Mouse (Mus musculus) testis, postnatal 10 days (tissue): ENCODE measurements around the gene Eif4g3.

Source experiments
- DNase-seq: peaks from one replicate; pipeline ENCODE4 v3.0.0; 2021; ENCODE audit warnings: low spot score

Eif4g3 gene

GRCm38 (mm10) chr4:137990433-137990832 lies 2.4 kb upstream of the Eif4g3 start:
- DNase-seq: no peak

DNA sequence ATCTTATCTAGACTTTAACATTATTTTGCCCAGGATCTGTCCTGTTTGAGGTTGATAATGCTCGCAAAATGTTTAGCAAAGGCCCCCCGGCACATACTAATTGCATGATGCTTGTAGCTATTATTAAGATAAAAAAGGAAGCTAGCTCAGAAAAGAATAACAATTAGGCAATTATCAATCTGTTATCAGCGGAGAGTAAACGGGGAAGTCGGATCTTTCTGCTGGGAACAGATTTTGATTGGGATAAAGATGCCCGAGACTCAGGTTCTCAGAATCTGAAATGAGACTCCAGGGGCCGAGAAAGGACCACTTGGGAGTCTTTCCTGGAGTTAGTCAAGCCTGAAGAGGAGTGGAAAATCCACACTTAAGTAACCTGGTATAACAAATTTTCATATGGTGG lies 1.6 kb upstream of the Eif4g3 start:
- DNase-seq: no peak

- peak; percentile 100 for DNase-seq
These were observed 503 bp downstream of the Eif4g3 start for GRCm38 (mm10) chr4:137993291-137993758.

GRCm38 (mm10) chr4:137993821-137994561 lies 1.2 kb downstream of the Eif4g3 start:
- peak; percentile 67 for DNase-seq

DNA sequence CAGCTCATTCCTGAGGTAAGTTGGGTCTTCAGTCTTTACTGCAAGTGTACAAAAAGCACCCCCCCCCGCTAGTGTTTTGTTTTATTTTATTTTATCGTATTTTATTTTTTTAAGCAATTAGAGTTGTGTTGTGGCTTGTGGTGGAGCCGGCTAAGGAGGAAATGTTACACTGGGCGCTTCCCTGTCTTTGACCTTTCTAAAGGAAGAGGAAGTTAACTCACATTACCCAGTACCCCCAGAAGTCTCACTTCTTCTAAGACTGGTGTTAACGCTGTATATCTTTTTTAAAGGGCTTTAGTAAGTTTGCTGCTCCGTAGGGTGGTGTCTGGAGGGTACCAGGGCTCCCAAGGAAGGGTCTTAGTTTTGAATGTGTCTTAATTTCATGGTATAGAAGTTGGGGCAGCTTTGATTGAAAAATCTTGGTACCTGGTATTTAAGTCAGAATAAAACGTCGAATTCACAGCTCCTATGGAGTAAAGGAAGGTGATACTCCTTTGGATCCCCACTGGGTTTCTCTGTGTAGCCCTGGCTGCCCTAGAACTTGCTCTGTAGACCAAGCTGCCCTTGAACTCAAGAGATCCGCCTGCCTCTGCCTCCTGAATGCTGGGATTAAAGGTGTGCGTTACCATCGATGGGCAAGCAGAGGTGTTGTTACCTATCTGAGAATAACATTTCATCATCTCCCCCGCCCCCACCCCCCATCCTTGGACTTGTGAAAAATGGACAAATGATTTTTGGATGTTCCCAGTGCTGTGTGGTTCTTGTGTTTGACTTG lies 1.9 kb downstream of the Eif4g3 start:
- DNase-seq: no peak

- DNase-seq: no peak
These were observed 2.6 kb downstream of the Eif4g3 start for GRCm38 (mm10) chr4:137995399-137995798.

DNA sequence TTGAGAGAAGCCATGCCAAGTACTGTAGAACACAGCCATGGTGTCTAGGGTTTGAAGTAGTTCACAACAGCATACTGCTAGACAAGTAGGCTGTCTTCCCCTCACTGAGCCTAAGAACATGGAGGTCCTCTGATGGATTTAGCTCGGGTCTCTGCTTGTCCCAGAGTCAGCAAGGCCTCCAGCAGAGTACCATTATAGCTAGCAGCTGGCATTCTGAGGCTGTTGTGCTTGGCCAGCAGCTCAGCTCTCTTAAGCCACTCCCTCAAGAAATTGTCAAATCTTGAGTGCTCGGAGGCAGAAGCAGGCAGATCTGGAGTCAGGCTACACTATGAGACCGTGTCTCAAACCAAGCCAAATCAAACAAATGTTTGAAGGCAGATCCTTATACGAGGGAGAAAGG lies 5.4 kb downstream of the Eif4g3 start:
- DNase-seq: no peak

GRCm38 (mm10) chr4:138000682-138001081 lies 7.9 kb downstream of the Eif4g3 start:
- peak; percentile 60 for DNase-seq

DNA sequence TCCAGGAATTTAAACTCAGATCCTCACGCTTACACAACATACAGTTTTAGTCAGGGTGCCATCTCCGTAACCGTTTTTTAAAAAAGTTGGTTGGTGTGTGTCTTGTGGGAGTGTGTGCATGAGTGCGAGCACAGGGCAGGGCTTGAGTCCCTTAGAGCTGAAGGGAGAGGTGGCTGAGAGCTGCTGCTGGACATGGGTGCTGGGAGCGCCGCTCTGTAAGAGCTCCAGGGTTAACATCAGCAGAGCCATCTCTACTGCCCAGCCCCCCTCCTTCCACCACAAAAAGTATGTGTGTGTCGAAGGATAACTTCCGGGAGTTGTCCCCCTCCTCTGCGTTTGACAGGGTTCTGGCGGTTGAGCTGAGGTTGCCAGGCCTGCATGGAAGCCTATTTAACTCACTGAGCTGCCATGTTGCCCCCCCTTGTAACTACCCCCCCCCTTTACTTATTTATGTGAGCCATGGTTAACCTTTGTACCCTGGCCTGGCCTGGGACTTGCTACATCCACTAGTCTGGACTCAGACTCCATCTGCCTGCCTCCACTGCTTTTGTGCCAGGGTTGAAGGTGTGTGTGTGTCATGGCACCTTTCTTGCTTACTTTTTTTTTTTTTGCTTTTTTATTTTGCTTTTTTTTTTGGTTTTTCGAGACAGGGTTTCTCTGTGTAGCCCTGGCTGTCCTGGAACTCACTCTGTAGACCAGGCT lies 11.2 kb downstream of the Eif4g3 start:
- no peak for DNase-seq

- no peak for DNase-seq
These were observed 13.0 kb downstream of the Eif4g3 start for GRCm38 (mm10) chr4:138005781-138006180.

DNA sequence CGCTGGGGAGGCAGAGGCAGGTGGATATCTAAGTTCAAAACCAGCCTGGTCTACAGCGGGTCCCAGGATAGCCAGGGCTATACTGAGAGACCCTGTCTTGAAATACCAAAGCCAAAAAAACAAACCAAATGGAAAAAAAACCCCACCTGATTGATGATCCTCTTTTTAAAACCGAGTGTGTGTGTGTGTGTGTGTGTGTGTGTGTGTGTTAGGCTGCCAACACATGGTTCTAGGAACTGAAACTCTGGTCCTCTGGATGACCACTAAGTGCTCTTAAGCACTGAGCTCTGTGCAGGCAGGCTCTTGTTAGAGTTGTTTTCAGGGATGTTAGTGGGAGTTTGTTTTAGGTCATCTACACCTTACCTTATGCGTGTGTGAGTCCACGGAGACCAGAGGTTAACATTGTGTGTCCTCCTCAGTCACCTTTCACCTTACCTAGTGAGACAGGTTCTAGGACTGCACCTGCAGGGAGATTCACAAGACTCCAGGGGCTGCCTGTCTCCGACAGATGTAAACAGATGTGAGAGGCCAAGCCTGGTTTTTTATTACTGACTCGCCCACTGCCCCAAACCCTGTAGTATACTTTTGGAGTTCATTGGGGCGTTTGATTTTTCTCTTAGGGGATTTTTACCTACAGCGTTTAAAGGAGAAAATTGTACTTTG lies 14.3 kb downstream of the Eif4g3 start:
- DNase-seq: no peak

DNA sequence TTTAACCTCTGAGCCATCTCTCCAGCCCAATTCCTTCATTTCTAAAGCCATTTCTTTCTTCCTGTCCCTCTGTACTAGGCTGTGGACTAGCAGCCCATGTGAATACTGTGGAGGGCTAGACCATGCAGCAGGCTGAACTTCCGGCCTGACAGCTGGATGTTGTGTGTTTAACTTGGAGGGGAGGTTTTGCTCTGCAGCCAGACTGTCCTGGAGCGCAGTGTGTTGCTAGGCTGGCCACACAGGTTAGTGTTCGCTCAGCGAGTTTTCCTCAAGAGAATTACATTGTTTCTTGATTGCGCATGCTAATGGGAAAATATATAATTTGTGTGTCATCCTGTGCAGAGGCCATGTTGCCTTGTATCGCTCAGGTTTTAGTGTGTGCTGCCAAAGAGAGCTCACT lies 15.8 kb downstream of the Eif4g3 start:
- no peak for DNase-seq

- no peak for DNase-seq
These were observed 17.1 kb downstream of the Eif4g3 start for GRCm38 (mm10) chr4:138009786-138010502.

DNA sequence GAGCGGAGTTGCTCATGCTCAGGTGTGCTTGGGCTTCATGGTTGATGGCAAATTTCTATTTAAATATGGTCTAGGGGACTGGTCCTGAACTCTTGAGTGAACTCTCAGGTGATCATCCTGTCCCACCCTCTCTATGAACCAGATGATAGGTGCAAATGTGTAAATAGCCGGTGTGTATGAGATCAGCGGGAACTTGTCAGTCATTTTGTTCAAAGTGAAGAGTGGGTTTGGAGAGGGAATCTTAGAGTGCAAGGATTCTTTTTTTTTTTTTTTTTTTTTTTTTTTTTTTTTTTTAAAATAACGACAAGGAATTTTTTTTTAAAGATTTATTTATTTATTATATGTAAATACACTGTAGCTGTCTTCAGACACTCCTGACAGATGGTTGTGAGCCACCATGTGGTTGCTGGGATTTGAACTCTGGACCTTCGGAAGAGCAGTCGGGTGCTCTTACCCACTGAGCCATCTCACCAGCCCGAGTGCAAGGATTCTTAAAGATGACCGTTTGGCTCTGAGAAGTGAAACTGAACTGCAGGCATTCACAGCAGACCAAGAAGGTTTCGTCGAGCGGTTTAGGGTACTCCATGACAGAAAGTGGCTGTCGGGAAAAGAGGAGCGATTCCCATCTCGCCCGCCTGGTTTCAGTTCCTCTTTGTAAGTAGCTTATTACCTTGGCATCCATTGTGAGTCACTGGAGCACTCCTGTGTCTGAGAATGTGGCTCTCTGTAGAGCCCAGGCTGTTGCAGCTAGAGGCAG lies 21.1 kb downstream of the Eif4g3 start:
- DNase-seq: no peak

DNA sequence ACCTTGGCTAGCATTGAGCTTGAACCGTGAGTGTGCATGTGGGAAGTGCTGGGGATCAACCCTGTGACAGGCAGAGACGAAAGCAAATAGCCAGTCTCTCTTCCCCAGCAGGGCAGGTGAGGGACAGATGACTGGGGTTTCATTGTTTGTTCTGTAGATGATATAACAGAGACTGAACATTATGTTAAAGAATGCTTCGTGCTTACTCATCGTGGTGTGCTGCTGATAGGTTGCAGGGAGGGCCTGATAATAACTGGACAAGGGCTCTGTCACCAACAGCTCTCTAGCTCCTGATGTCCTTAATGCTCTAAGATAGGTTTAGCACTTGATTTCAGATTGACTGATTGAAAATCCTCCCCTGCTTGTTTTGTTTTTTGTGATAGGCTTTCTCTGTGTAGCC lies 23.1 kb downstream of the Eif4g3 start:
- DNase-seq: no peak

DNA sequence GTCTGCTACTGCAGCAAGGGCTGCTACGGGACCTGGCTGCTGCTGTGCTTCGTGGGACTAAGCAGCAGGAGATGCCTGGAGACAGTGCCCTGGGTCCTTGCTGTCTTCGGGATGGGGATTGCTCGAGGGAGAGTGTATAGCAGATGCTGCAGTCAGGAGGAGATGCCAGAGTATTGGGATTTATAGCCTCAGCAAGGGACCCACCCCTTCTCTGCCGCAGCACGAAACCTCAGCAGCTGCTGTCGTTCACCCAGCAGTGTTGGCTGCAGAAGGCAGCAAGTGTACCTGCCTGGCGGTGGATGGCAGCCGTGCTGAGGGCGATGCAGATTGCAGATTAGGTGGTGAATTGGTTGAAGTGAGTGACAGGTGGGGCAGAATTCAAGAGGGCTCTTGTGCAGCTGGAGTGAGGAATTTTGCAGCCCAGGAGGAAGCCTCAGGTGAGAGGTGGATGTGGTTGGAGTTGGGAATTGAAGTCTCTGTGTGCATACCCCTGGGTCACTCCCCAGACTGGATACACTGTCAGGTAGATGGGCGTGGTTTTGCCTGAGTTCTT lies 24.3 kb downstream of the Eif4g3 start:
- no peak for DNase-seq

DNA sequence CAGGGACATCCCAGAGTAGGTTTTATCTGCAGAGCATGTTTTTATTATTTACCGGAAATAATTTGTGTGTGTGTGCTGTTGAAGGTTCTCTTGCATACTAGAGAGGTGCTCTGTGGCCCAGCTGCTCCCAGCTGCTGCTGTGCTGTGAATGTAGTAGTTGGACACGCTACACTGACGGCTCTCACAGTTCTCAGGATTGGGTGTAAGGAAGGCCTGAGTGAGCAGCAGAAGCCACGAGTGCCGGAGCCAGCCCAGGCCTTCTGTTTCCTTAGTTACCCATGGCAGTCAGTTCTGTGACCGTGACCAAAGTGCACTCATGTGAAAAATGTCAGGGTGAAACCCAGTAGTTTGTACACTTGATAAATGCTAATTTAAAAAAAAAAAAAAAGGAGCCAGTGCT lies 25.2 kb downstream of the Eif4g3 start:
- no peak for DNase-seq

- DNase-seq: no peak
These were observed 27.4 kb downstream of the Eif4g3 start for GRCm38 (mm10) chr4:138020231-138020630.

GRCm38 (mm10) chr4:138021651-138022050 lies 28.8 kb downstream of the Eif4g3 start:
- DNase-seq: no peak

GRCm38 (mm10) chr4:138022761-138023160 lies 29.9 kb downstream of the Eif4g3 start:
- DNase-seq: no peak
